Mouse (Mus musculus): ENCODE data around the gene Atg16l2.

GRCm38 (mm10) chr7:101258482-101258881 is 43.6 kb downstream of the Atg16l2 start:
- TF ChIP-seq MAX (IDR thresholded peaks at IDR 0.05) (no peak), CTCF (IDR thresholded peaks at IDR 0.05; ENCODE audit: control insufficient read depth, insufficient read depth, insufficient read length) (no peak)

All from C2C12 (cell line).